ENCODE assay signal across 8 mouse cellular contexts in the genomic region with DNA sequence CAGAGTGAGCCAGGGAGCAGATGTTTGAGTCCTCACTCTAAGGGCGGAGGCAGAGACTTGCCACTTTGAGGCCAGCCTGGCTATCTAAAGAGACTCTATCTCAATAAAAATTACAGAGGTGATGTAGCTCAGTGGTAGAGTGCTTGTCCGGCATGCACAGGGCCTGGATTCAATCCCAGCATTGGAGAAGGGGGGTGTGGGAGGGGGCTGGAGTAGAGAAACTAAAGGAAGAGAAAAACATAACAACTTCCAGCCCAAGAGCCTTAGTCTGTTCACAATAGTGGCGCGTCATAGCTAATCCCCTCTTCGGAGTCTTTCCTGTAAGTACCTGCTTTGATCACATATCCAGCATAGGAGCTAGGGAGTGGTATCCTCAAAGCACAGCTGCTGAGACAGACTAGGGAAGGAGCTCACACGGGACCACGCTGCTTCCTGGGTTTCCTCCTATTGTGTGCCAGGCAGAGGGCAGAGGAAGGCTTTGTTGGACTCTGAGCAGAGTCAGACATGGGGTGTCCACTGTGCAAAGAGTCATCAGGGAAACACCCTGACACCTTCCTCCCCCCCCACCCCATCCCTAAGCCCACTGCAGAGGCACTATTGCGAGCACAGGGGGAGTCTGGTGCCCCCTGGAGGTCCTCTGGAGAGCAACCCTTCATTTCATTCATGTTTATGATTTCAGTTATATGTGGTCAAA. TPM values are rescaled to one million over a fixed set of nuclear protein-coding genes. Genes with fewer than 3 reads are reported as not detected.
DNase-seq lines count a peak whose midpoint lies in the region; ATAC-seq and TF ChIP-seq lines count a peak whose summit lies in the region.

No protein-coding gene starts in this region.

- peak; percentile 28 for ATAC-seq in kidney, embryonic 15.5 days (replicated peaks; ENCODE audit: low FRiP score)
- peak; percentile 25 for ATAC-seq in forebrain, postnatal 0 days
- ATAC-seq in midbrain, embryonic 12.5 days (ENCODE audit: low FRiP score, low read depth): peak; percentile 52
- ATAC-seq in megakaryocyte, adult 5-6 weeks (ENCODE audit: poor library complexity, severe bottlenecking): no peak

- H3K4me1 ChIP-seq in kidney, embryonic 15.5 days: peaks cover 43% of the 10 kb centered on the region
- H3K4me1 ChIP-seq in forebrain, postnatal 0 days (ENCODE audit: insufficient read depth): no peaks in the 10 kb centered on the region
- 0 out of 2 replicates have a peak, but pooled peaks cover 5% of the 10 kb centered on the region for H3K4me1 ChIP-seq in midbrain, embryonic 12.5 days

- no peak overlapping the region for H3K4me3 ChIP-seq in kidney, embryonic 15.5 days (replicated peaks)
- H3K4me3 ChIP-seq in forebrain, postnatal 0 days (ENCODE audit: low read depth, low read length): no peak overlapping the region
- H3K4me3 ChIP-seq in midbrain, embryonic 12.5 days: no peak overlapping the region

- DNase-seq in kidney, adult 11 months: no peak
- peak; percentile 75 for DNase-seq in R1 (ENCODE audit: low read depth, low spot score)
- DNase-seq in forebrain, postnatal 0 days: no peak
- DNase-seq in gastrocnemius, postnatal 10 days: no peak
- no peak for DNase-seq in right cerebral cortex, postnatal 14 days

- 79% methylated on average over 8 of the region's 8 CpGs for WGBS in kidney, embryonic 15.5 days
- WGBS in forebrain, postnatal 0 days: 62% methylated on average over 8 of the region's 8 CpGs
- WGBS in midbrain, embryonic 12.5 days: 63% methylated on average over 8 of the region's 8 CpGs

- peak overlapping the region; percentile 37; the same call in 1 of the 2 replicates for H3K27ac ChIP-seq in kidney, embryonic 15.5 days
- H3K27ac ChIP-seq in forebrain, postnatal 0 days (ENCODE audit: low read depth, low read length): 0 out of 2 replicates have a peak overlapping the region, but pooled peaks have one; percentile 29
- peak overlapping the region; percentile 57 for H3K27ac ChIP-seq in midbrain, embryonic 12.5 days (replicated peaks)

- no peaks in the 10 kb centered on the region for H3K9me3 ChIP-seq in kidney, embryonic 15.5 days (replicated peaks)
- no peaks in the 10 kb centered on the region for H3K9me3 ChIP-seq in forebrain, postnatal 0 days (ENCODE audit: low read length)
- H3K9me3 ChIP-seq in midbrain, embryonic 12.5 days: no peaks in the 10 kb centered on the region

- no peak overlapping the region for H3K9ac ChIP-seq in kidney, embryonic 15.5 days
- no peak overlapping the region for H3K9ac ChIP-seq in forebrain, postnatal 0 days
- H3K9ac ChIP-seq in midbrain, embryonic 12.5 days (replicated peaks): no peak overlapping the region

- TF ChIP-seq CTCF in forebrain, postnatal 0 days (IDR thresholded peaks at IDR 0.05; ENCODE audit: low read depth): peak; percentile 43

- no peaks in the 10 kb centered on the region for H3K27me3 ChIP-seq in kidney, embryonic 15.5 days
- H3K27me3 ChIP-seq in forebrain, postnatal 0 days (ENCODE audit: insufficient read depth, low read length): no peaks in the 10 kb centered on the region
- no peaks in the 10 kb centered on the region for H3K27me3 ChIP-seq in midbrain, embryonic 12.5 days

- H3K36me3 ChIP-seq in kidney, embryonic 15.5 days: peaks cover 91% of the 10 kb centered on the region
- peaks cover 12% of the 10 kb centered on the region; the same call in 1 of the 2 replicates for H3K36me3 ChIP-seq in forebrain, postnatal 0 days (ENCODE audit: insufficient read depth)
- H3K36me3 ChIP-seq in midbrain, embryonic 12.5 days: peaks cover 91% of the 10 kb centered on the region

- no peak overlapping the region for H3K4me2 ChIP-seq in kidney, embryonic 15.5 days
- H3K4me2 ChIP-seq in forebrain, postnatal 0 days (ENCODE audit: low read depth): no peak overlapping the region
- H3K4me2 ChIP-seq in midbrain, embryonic 12.5 days (replicated peaks): no peak overlapping the region

RNA-seq across cellular contexts. Expression of gene Retreg1, which starts 51.2 kb away (rescaled TPM):
- 15.9 and 16.1 TPM in 2 replicates for polyA plus RNA-seq in kidney, embryonic 15.5 days (2015; fragmentation: Nextera tagmentation; extraction: Ambion mirVana)
- total RNA-seq in forebrain, postnatal 0 days (2014; rRNA removed): 38.1 and 38.2 TPM in 2 replicates
- polyA plus RNA-seq in forebrain, postnatal 0 days (2015; fragmentation: Nextera tagmentation; extraction: Ambion mirVana): 13.1 and 19.1 TPM in 2 replicates
- polyA plus RNA-seq in midbrain, embryonic 12.5 days (2016; fragmentation: Nextera tagmentation; extraction: Ambion mirVana): 3.3 and 4.4 TPM in 2 replicates
- total RNA-seq in megakaryocyte, adult 5-6 weeks (2015): 26.1 and 26.7 TPM in 2 replicates
- 22.3 and 23.1 TPM in 2 replicates for total RNA-seq in megakaryocyte, adult 5-6 weeks (2017)
- 100 to 1,000 TPM; 114 to 115 TPM for total RNA-seq in gastrocnemius, postnatal 10 days (2021)
